Mouse (Mus musculus) cerebellum, adult 9-11 months (tissue): ENCODE results near the gene Fam118b.

Experiments
- DNase-seq: peaks from one replicate; pipeline ENCODE4 v3.0.0; 2022

Fam118b gene

GRCm38 (mm10) chr9:35263431-35263830 is 4.2 kb downstream of the Fam118b start:
- DNase-seq = no peak

DNA sequence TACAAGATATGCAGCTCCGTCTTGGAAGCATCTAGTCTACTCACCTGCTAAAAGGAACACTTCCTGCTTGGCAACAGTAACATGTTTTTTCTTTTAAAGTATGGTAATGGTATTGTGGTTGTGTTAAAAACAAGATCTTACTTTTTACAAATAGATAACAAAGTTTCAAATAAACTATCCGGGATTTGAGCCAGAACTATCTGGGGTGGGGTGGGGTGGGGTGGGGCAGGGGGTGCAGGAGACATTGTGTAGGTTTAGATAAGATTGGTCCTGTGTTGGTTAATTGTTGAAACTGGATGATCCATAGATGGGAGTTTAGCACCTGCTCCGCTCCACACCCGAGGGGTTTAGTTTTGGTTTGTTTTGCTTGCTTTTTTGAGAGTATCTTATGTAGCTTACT is 5.2 kb downstream of the Fam118b start:
- DNase-seq = no peak

GRCm38 (mm10) chr9:35257365-35257764 is 10.2 kb downstream of the Fam118b start:
- no peak for DNase-seq

DNA sequence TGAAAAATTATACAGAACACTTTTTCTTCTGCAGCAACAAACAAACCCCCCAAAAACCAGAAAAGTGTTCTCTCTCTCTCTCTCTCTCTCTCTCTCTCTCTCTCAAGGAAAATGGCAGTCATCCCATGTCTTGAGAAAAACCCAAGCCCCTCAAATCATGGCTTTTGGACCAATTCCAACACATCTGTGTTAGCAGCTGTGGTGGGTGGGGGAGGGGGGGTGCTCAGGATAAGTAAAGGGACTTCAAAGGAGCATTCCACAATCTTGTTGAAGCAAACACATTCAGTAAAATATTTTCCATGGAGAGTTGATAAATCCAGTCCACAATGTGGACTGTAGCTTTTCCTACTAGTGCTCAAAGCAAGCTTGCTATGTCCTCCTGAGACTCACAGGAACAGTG is 18.1 kb downstream of the Fam118b start:
- DNase-seq = no peak

DNA sequence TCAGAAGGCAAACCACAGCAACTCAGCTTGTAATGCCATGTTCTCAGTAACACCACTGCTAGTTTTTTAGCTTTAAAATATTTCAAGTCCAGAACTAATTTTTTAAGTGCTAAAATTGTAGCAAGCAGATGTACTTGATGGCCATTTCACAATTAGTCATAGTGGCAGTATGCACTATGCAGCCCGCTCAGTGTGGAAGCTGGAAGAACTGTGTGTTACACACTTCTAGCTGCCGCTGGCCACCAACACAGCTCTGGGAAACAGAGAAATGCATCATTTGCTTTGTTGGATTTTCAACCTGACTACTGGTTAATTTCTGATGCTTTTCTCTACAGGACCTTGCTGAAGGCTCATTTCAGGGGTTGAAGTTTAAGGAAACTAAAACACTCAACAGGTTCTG is 20.2 kb downstream of the Fam118b start:
- no peak for DNase-seq

GRCm38 (mm10) chr9:35239734-35240133 is 27.9 kb downstream of the Fam118b start:
- DNase-seq = no peak

- DNase-seq = no peak
Measured at GRCm38 (mm10) chr9:35238915-35239571, 28.6 kb downstream of the Fam118b start.

DNA sequence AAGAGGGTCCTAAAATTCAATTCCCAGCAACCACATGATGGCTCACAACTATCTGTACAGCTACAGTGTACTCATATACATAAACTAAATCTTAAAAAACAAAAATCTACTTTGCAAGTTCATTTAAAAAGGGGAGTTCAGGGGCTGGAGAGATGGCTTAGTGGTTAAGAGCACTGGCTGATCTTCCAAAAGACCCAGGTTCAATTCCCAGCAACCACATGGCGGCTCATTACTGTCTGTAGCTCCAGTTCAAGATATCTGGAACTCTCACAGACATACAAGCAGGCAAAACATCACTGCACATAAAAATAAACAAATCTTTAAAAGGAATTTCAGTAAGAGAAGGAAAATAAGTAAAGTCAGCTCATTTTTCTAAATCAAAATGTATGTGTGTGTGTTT is 29.2 kb downstream of the Fam118b start:
- no peak for DNase-seq

DNA sequence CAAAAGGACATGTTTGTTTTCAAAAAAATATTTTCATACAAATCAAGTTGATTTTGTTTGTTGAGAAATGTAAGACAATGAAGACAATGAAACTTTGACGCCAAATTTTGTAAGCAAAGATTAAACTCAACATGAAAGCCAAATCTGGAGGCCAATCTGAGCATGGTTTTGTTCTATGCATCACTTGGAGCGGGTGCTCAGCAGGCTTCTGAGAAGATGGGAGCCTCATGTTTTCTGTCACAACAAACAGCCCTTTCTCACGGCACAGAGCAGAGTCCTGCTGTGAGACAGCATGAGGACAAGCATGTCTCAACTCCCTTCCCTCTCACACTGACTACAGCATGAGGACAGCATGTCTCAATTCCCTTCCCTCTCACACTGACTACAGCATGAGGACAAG is 31.6 kb downstream of the Fam118b start:
- DNase-seq = no peak

- DNase-seq = no peak
Measured at GRCm38 (mm10) chr9:35228671-35229070, 38.9 kb downstream of the Fam118b start.

GRCm38 (mm10) chr9:35223466-35223865 is 44.1 kb downstream of the Fam118b start:
- no peak for DNase-seq

GRCm38 (mm10) chr9:35217963-35218362 is 49.6 kb downstream of the Fam118b start:
- no peak for DNase-seq

DNA sequence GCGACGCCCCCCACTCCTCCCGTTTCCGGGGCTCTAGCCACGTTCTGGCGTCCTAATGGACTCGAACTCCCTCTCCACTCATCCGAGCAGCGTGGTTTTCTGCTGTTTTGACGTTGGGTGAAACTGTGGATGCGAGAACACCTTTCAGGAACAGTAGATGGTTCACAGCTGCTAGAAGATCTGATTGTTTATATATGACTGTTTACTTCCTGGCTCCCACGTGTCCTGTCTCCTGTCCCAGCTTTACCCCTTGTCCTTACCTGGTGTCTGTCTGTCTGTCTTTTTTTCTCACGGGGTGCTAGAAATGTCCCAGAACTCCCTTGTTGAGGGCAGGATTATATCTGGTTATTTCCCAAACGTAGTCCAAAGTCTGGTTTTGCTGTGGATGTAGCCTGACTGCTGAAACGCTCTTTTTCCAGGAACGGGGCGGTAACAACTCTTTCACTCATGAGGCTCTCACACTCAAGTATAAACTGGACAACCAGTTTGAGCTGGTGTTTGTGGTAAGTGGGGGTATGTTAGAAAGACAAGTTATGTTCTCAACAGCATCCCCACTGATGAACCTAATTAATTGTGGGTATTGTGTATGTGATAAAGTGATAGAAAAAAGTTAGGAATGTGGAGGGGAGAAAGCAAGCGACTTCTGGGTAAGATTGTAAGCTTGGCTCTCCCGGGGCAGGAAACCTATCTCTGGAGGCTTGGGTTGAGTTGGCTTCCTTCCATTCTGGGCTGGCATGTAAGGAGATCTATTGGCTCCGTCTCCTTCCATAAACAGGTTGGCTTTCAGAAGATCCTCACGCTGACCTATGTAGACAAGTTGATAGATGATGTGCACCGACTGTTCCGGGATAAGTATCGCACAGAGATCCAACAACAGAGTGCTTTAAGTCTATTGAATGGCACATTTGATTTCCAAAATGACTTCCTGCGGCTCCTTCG is 55.8 kb downstream of the Fam118b start:
- no peak for DNase-seq

DNA sequence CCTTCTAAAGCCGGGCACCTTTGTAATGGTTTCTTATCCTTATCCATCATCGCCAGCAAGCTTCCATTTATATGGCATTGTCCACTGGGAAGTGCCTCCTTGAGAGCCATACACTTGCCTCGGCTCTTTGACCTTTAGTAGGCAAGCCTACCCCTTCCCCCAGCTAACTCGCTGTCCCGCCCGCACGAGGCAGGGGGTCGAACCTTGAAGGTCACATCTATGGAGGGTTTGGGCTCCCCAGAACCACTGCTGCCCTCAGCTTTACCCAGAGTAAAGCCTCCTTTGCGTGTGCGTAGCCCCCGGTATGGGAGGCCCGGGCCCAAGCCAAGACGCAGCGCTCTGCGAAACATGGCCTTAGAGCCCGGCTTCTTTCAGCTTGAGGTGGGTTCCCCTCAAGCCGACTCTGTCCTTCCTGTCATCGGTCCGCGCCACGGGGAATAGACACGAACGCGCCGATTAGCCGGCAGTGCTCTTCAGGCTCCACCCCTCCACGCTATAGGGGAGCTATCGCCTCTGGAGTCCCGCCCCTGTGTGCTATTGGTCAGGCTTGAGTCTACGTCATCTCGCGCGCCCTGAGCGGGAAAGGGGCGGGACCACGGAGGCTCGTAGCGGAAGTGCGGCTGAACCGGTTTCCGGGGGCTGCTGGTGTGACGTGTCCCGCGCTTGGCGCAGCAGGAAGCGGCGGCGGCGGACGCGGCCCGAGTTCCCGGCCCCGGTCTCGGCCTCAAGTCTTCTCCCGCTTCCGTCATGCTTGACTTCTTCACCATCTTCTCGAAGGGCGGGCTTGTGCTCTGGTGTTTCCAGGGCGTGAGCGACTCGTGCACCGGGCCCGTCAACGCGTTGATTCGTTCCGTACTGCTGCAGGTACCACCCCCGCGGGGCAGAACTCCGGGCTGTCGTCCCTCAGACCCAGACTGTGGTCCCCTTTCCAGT is 56.8 kb downstream of the Fam118b start, which contains the start of gene Foxred1:
Gene Foxred1, minus strand, starts transcription at position 514 of the 933 bp plus-strand sequence.
- DNase-seq = peak; percentile 99

- DNase-seq = no peak
Measured at GRCm38 (mm10) chr9:35204421-35204820, 63.2 kb downstream of the Fam118b start.

- DNase-seq = no peak
Measured at GRCm38 (mm10) chr9:35203536-35203935, 64.1 kb downstream of the Fam118b start.

GRCm38 (mm10) chr9:35200529-35201060 is 67.0 kb downstream of the Fam118b start:
- no peak for DNase-seq

GRCm38 (mm10) chr9:35199772-35200471 is 67.7 kb downstream of the Fam118b start, which contains the start of the genes Srpr and Tirap:
Srpr (plus strand) TSS chr9:35200175.
Tirap (minus strand) TSS chr9:35200291.
- DNase-seq = peak; percentile 89

- DNase-seq = no peak
Measured at GRCm38 (mm10) chr9:35198945-35199771, 68.4 kb downstream of the Fam118b start.

DNA sequence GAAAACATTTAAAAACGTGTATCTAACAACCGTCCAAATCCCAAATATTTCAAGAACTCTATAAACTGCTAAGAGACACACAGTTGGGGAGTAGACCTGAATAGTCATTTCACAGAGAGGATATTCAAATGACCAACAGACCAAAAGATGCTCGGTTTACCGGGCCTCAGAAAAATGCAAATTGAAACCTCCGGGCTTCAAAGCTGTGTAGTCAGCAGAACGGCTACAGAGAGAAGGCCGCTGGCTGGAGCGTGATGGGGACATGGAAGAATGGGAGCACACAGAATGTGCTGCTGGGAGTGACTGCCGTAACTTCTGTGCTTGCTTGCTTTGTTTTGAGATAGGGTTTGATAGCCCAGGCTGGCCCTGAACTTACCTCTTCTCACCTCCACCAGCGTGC is 69.3 kb downstream of the Fam118b start:
- no peak for DNase-seq

DNA sequence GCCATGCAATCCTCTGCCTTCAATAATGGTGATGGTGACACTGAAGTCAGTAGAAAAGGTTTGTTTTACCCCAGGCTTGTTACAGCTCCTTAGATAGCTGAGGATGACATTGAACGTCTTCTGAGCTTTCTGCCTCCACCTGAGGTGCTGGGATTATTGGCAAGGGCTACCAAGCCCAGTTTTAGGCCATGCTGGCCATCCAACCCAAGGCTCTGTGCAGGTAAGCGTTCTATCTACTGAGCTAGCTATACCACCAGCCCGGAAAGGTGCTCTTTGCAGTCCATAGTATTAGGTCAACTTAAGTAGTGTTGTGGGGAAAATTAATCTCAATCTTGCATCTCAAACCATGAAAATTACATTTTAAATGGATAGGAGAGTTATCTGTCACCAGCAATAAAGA is 70.0 kb downstream of the Fam118b start:
- DNase-seq = no peak
